Mouse (Mus musculus): ENCODE measurements around the gene Zfp472.
"Not testable (repeated sequence)": the region's sequence is repeated elsewhere in the genome, so short reads cannot be mapped to it uniquely, and the experiment has no call there.

Gene Zfp472

GRCm38 (mm10) chr17:33008337-33008736 is 42.7 kb downstream of the Zfp472 start:
- in situ Hi-C loops (cut with MboI) = no loop called here

- in situ Hi-C loops (cut with MboI) = not testable (repeated sequence)
These were observed 54.8 kb downstream of the Zfp472 start for GRCm38 (mm10) chr17:33020434-33020833.
